Comparison of ENCODE assay signal across 10 mouse cellular contexts in genomic region chr17:56445397-56445796, GRCm38 (mm10). TPM values are rescaled to one million over a fixed set of nuclear protein-coding genes. Genes with fewer than 3 reads are reported as not detected.
DNase-seq lines count a peak whose midpoint lies in the region; ATAC-seq lines count a peak whose summit lies in the region.
"Had no signal": no experiment of that assay in that cellular context is flagged by ENCODE, and none has a peak within 500 bp of the region (broad histone marks: within the 10 kb centered on the region; RNA-seq: fewer than 3 reads in every experiment).

No protein-coding gene starts in this region.

- H3K27ac ChIP-seq in limb, embryonic 11.5 days (replicated peaks; ENCODE audit: low read depth, low read length): no peak overlapping the region
- no peak overlapping the region for H3K27ac ChIP-seq in limb, embryonic 10.5 days
- no peak overlapping the region for H3K27ac ChIP-seq in heart, embryonic 11.5 days (ENCODE audit: low read depth, low read length)

- H3K9me3 ChIP-seq in limb, embryonic 11.5 days (ENCODE audit: control insufficient read depth, low read length): no peaks in the 10 kb centered on the region
- no peaks in the 10 kb centered on the region for H3K9me3 ChIP-seq in limb, embryonic 10.5 days (replicated peaks)
- no peaks in the 10 kb centered on the region for H3K9me3 ChIP-seq in heart, embryonic 11.5 days (replicated peaks; ENCODE audit: control insufficient read depth, low read length)
- H3K9me3 ChIP-seq: limb, embryonic 12.5 days had no signal

- H3K9ac ChIP-seq in limb, embryonic 11.5 days (ENCODE audit: low read length): no peak overlapping the region
- no peak overlapping the region for H3K9ac ChIP-seq in heart, embryonic 11.5 days (ENCODE audit: low read depth, low read length)
- H3K9ac ChIP-seq: limb, embryonic 12.5 days had no signal

- no peak overlapping the region for H3K4me3 ChIP-seq in limb, embryonic 11.5 days (ENCODE audit: low read depth, low read length)
- no peak overlapping the region for H3K4me3 ChIP-seq in limb, embryonic 10.5 days
- H3K4me3 ChIP-seq in heart, embryonic 11.5 days (ENCODE audit: low read depth, low read length): no peak overlapping the region
- H3K4me3 ChIP-seq: limb, embryonic 12.5 days had no signal

- ATAC-seq in limb, embryonic 11.5 days (ENCODE audit: insufficient number of reproducible peaks, low FRiP score, low TSS enrichment, low read depth): no peak
- ATAC-seq in heart, embryonic 11.5 days (replicated peaks; ENCODE audit: insufficient number of reproducible peaks, low FRiP score, low TSS enrichment): no peak
- ATAC-seq: Patski had no signal

- WGBS in limb, embryonic 11.5 days: 85% methylated on average over 14 of the region's 14 CpGs
- 84% methylated on average over 14 of the region's 14 CpGs for WGBS in limb, embryonic 10.5 days
- 84% methylated on average over 14 of the region's 14 CpGs for WGBS in heart, embryonic 11.5 days (ENCODE audit: insufficient replicate concordance)

- peaks cover 4% of the 10 kb centered on the region; the same call in 1 of the 2 replicates for H3K36me3 ChIP-seq in limb, embryonic 11.5 days (ENCODE audit: control insufficient read depth, insufficient read depth, low read length)
- H3K36me3 ChIP-seq in limb, embryonic 10.5 days: peaks cover 97% of the 10 kb centered on the region
- H3K36me3 ChIP-seq in heart, embryonic 11.5 days (ENCODE audit: control insufficient read depth, insufficient read depth, low read length): peaks cover 28% of the 10 kb centered on the region

- H3K4me2 ChIP-seq in limb, embryonic 11.5 days (ENCODE audit: low read depth, severe bottlenecking): no peak overlapping the region
- H3K4me2 ChIP-seq in heart, embryonic 11.5 days: no peak overlapping the region
- H3K4me2 ChIP-seq: limb, embryonic 12.5 days had no signal

- peak; percentile 44 for DNase-seq in limb, embryonic 11.5 days (ENCODE audit: low spot score)
- no peak for DNase-seq in limb, embryonic 10.5 days (ENCODE audit: low spot score)
- DNase-seq in embryo, embryonic 11 days: peak; percentile 74
- DNase-seq in layer of hippocampus, adult 9-10 months (ENCODE audit: low spot score): peak; percentile 47
- peak; percentile 58 for DNase-seq in right cerebral cortex, postnatal 36 days (ENCODE audit: low spot score in 2 of 2)
- DNase-seq in kidney, adult 11 months: no peak
- no peak for DNase-seq in urinary bladder, postnatal 4 days (ENCODE audit: low spot score in 2 of 2)

- no peaks in the 10 kb centered on the region for H3K27me3 ChIP-seq in limb, embryonic 11.5 days (ENCODE audit: control insufficient read depth, insufficient read depth, low read length)
- H3K27me3 ChIP-seq in limb, embryonic 10.5 days (ENCODE audit: low read depth, poor library complexity, severe bottlenecking): no peaks in the 10 kb centered on the region
- H3K27me3 ChIP-seq in heart, embryonic 11.5 days (ENCODE audit: control insufficient read depth, insufficient read depth, low read length): no peaks in the 10 kb centered on the region
- H3K27me3 ChIP-seq: limb, embryonic 12.5 days; Patski had no signal

- no peaks in the 10 kb centered on the region for H3K4me1 ChIP-seq in limb, embryonic 11.5 days (ENCODE audit: control insufficient read depth, insufficient read depth, low read length)
- no peaks in the 10 kb centered on the region for H3K4me1 ChIP-seq in limb, embryonic 10.5 days
- peaks cover 6% of the 10 kb centered on the region; the same call in 1 of the 2 replicates for H3K4me1 ChIP-seq in heart, embryonic 11.5 days (ENCODE audit: control insufficient read depth, insufficient read depth, low read length)
- H3K4me1 ChIP-seq: limb, embryonic 12.5 days had no signal

RNA-seq across cellular contexts. Expression of gene Ptprs, which starts 30.9 kb away (rescaled TPM):
- 82.5 and 86.2 TPM in 2 replicates for polyA plus RNA-seq in limb, embryonic 11.5 days (2014; fragmentation: Nextera tagmentation; extraction: Ambion mirVana)
- 69.5 and 83.2 TPM in 2 replicates for polyA plus RNA-seq in limb, embryonic 10.5 days (2016; fragmentation: Nextera tagmentation; extraction: Ambion mirVana)
- 53.0 and 58.1 TPM in 2 replicates for polyA plus RNA-seq in heart, embryonic 11.5 days (2014; fragmentation: Nextera tagmentation; extraction: Ambion mirVana)

Comparison
In these comparisons a context has a peak if more than half of its experiments do, and no peak if none do; other contexts are left out.
1. DNase-seq: peak in limb, embryonic 11.5 days (single experiment), embryo, embryonic 11 days (single experiment), layer of hippocampus, adult 9-10 months (single experiment) and right cerebral cortex, postnatal 36 days (2 of 2); none in limb, embryonic 10.5 days (single experiment), kidney, adult 11 months (single experiment) and urinary bladder, postnatal 4 days (0 of 2).